Mouse (Mus musculus): Measurements from ENCODE around the gene Stx16.

Stx16 gene

GRCm38 (mm10) chr2:174126522-174127375, 50.6 kb downstream of the Stx16 start:
- no peak for DNase-seq (ENCODE audit: low spot score)

DNA sequence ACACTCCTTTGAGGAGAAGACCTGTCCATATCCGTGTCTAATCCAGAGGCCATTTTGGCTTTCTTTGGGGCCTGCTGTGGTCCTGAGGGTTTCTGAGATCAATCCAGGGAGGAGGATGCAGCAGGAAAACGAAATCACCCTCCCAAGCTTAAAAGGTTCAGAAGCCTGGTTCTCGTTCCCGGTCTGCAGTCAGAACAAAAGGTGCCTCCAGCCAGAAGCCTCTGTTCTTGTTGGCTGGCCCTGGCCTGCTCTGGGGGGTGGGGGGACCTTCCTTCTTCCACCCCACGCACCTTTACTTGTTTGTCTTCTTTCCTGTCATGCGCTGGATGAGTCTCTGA, 51.2 kb downstream of the Stx16 start:
- no peak for DNase-seq (ENCODE audit: low spot score)

- no peak for DNase-seq (ENCODE audit: low spot score)
Measured at GRCm38 (mm10) chr2:174128926-174129325, 52.8 kb downstream of the Stx16 start.

GRCm38 (mm10) chr2:174130468-174131097, 54.5 kb downstream of the Stx16 start:
- no peak for DNase-seq (ENCODE audit: low spot score)

DNA sequence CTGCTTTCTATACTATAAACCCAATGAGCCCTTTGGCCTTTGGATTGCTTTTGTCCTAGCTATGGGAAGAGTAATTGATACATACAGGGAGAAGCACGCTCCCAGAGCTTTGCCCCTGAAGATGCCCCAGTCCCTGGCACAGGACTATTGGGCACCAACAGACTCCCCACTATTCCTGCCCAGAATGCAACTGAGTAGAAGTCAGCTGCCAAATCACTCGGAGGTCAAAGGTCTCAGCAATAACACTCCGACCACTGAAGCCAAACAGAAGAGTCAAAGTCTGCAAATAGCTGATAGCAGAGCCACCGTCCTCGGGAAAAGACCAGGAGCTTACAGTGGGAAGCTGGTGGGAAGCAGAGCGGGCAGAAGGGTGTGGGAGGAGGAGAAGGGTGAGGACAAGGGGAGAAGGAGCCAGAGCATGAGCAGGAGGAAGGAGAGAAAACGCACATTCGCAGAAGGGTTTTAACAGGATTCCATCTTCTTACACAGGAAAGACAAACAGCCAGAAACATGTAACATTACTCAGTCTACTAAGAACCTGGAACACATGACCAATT, 56.4 kb downstream of the Stx16 start:
- DNase-seq (ENCODE audit: low spot score), result no peak
